Mouse (Mus musculus) brain, embryonic 14.5 days (tissue): ENCODE measurements at regions not wholly inside any gene's neighbourhood (a gene's known extent, or its start where the extent isn't known, plus 50 kb on each side); places are given as distances from the start of the nearest gene placed in this dataset.

Experiments
- DNase-seq: peaks from one replicate; pipeline ENCODE4 v3.0.0-alpha.2; 2011; ENCODE audit warnings: low read depth
- CTCF ChIP-seq: fragments of 200-500 bp; IDR thresholded peaks from 2 replicates; pipeline ENCODE4 v1.5.1; 2012; ENCODE audit warnings: inconsistent platforms, mild to moderate bottlenecking, moderate library complexity, borderline replicate concordance; ENCODE audit not compliant: insufficient read depth, insufficient read length; ENCODE audit errors: extremely low read depth
- POLR2A ChIP-seq: fragments of 200-500 bp; IDR thresholded peaks from 2 replicates; pipeline ENCODE4 v1.6.1; 2012; ENCODE audit warnings: mild to moderate bottlenecking, inconsistent platforms, borderline replicate concordance; ENCODE audit not compliant: poor library complexity, insufficient read depth, insufficient read length, severe bottlenecking; ENCODE audit errors: extremely low read depth

- no peak for DNase-seq
- TF ChIP-seq CTCF (no peak), POLR2A (no peak)
Observed at GRCm38 (mm10) chr17:4133678-4134077, 437.6 kb upstream of the Nox3 start.

- no peak for DNase-seq
- TF ChIP-seq CTCF (no peak), POLR2A (no peak)
Observed at GRCm38 (mm10) chr17:4163502-4163901, 467.4 kb upstream of the Nox3 start.

GRCm38 (mm10) chr17:4173951-4174361 is 477.9 kb upstream of the Nox3 start:
- DNase-seq: no peak
- no peak for TF ChIP-seq POLR2A

GRCm38 (mm10) chr17:4175006-4175405 is 478.9 kb upstream of the Nox3 start:
- TF ChIP-seq CTCF: no peak
- TF ChIP-seq POLR2A: no peak
- DNase-seq: peak; percentile 47

- TF ChIP-seq POLR2A (no peak), CTCF (no peak)
- no peak for DNase-seq
Observed at GRCm38 (mm10) chr17:4176524-4176923, 480.5 kb upstream of the Nox3 start.

GRCm38 (mm10) chr17:4177485-4178150 is 481.6 kb upstream of the Nox3 start:
- TF ChIP-seq POLR2A (no peak), CTCF (no peak)
- DNase-seq: peak; percentile 95

- TF ChIP-seq POLR2A (no peak), CTCF (no peak)
- no peak for DNase-seq
Observed at GRCm38 (mm10) chr17:4179271-4179670, 483.2 kb upstream of the Nox3 start.

- TF ChIP-seq CTCF (no peak), POLR2A (no peak)
- DNase-seq: peak; percentile 38
Observed at GRCm38 (mm10) chr17:4182106-4182505, 486.0 kb upstream of the Nox3 start.

GRCm38 (mm10) chr17:4186802-4187201 is 490.7 kb upstream of the Nox3 start:
- TF ChIP-seq CTCF (no peak), POLR2A (no peak)
- DNase-seq: no peak

- no peak for DNase-seq
- TF ChIP-seq POLR2A: no peak
- no peak for TF ChIP-seq CTCF
Observed at GRCm38 (mm10) chr17:4187606-4188005, 491.5 kb upstream of the Nox3 start.

GRCm38 (mm10) chr17:4196793-4197448 is 500.9 kb upstream of the Nox3 start:
- TF ChIP-seq POLR2A (no peak), CTCF (no peak)
- DNase-seq: no peak

GRCm38 (mm10) chr17:4198001-4198400 is 501.9 kb upstream of the Nox3 start:
- DNase-seq: no peak
- TF ChIP-seq CTCF: no peak
- no peak for TF ChIP-seq POLR2A
